ENCODE assay signal across 16 mouse cellular contexts in genomic region chr1:72469075-72469474, GRCm38 (mm10).
"Had no signal": no experiment of that assay in that cellular context is flagged by ENCODE, and none has a peak within 500 bp of the region (broad histone marks: within the 10 kb centered on the region; RNA-seq: fewer than 3 reads in every experiment).

No protein-coding gene starts in this region.

- H3K4me1 ChIP-seq: liver, embryonic 13.5 days; liver, embryonic 15.5 days; lung, embryonic 15.5 days; midbrain, embryonic 12.5 days; stomach, embryonic 15.5 days had no signal

- H3K4me3 ChIP-seq: liver, embryonic 13.5 days; liver, embryonic 15.5 days; lung, embryonic 15.5 days; midbrain, embryonic 12.5 days; midbrain, embryonic 15.5 days; stomach, embryonic 15.5 days had no signal

- ATAC-seq: liver, postnatal 0 days; midbrain, embryonic 15.5 days had no signal

- H3K27me3 ChIP-seq: liver, embryonic 13.5 days; liver, embryonic 15.5 days; lung, embryonic 15.5 days; midbrain, embryonic 12.5 days; midbrain, embryonic 15.5 days; stomach, embryonic 15.5 days had no signal

- H3K9me3 ChIP-seq: liver, embryonic 13.5 days; liver, embryonic 15.5 days; lung, embryonic 15.5 days; midbrain, embryonic 12.5 days; midbrain, embryonic 15.5 days; stomach, embryonic 15.5 days had no signal

- H3K4me2 ChIP-seq: liver, embryonic 13.5 days; liver, embryonic 15.5 days; lung, embryonic 15.5 days; midbrain, embryonic 12.5 days; midbrain, embryonic 15.5 days; stomach, embryonic 15.5 days had no signal

- H3K27ac ChIP-seq: liver, embryonic 13.5 days; liver, embryonic 15.5 days; lung, embryonic 15.5 days; macrophage; midbrain, embryonic 12.5 days; midbrain, embryonic 15.5 days; stomach, embryonic 15.5 days; stomach, postnatal 0 days had no signal

- DNase-seq: liver, embryonic 13.5 days; liver, postnatal 0 days; retina, postnatal 1 day; right cerebral cortex, adult 18-20 months; right cerebral cortex, postnatal 25 days; right cerebral cortex, postnatal 4 days; thymus, adult 2 months; thymus, postnatal 25 days; thymus, postnatal 4 days had no signal

- H3K9ac ChIP-seq: liver, embryonic 13.5 days; liver, embryonic 15.5 days; liver, postnatal 0 days; lung, embryonic 15.5 days; midbrain, embryonic 12.5 days; midbrain, embryonic 15.5 days; stomach, embryonic 15.5 days had no signal

- H3K36me3 ChIP-seq: liver, embryonic 13.5 days; liver, embryonic 15.5 days; lung, embryonic 15.5 days; midbrain, embryonic 12.5 days; midbrain, embryonic 15.5 days; stomach, embryonic 15.5 days had no signal
